Mouse (Mus musculus): ENCODE measurements around the gene Gpr155. TPM values are rescaled to one million over a fixed set of nuclear protein-coding genes. Genes with fewer than 3 reads are reported as not detected.

Gpr155 gene
- polyA plus RNA-seq, 1 experiment = 1.3 TPM

DNA sequence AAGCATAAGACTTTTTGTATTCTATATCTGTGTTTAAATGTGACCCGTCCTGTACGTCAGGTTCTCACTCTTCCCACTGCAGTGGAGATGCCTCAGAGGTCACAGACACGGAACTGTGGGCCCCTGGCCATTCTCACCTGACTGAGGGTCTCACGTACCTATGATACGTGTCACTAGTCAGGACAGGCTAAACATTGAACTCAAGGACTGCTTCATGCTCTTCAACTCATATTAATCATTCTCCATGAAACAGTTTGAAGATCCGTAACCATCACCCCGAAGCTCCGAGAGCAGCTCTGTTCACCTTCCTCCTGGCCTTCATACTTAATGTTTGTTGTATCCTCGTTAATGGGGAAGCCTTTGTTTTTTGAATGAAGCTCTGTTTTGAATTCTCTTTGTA lies 68.9 kb downstream of the Gpr155 start:
- peaks cover 5% of the 10 kb centered on the region for H3K36me3 ChIP-seq (ENCODE audit: control insufficient read depth, insufficient read depth)
- peaks cover 15% of the 10 kb centered on the region for H3K79me2 ChIP-seq (ENCODE audit: control insufficient read depth, insufficient read depth)
- no peak overlapping the region for H3ac ChIP-seq (ENCODE audit: control insufficient read depth, insufficient read length, low read depth)
- no peak for TF ChIP-seq CTCF (IDR thresholded peaks at IDR 0.05; ENCODE audit: control insufficient read depth, insufficient read depth, insufficient read length)
- TF ChIP-seq CEBPB (IDR thresholded peaks at IDR 0.05; ENCODE audit: low read depth) = no peak
- TF ChIP-seq USF1 (IDR thresholded peaks at IDR 0.05; ENCODE audit: low read depth) = no peak
- no peak for TF ChIP-seq FOSL1 (IDR thresholded peaks at IDR 0.05; ENCODE audit: insufficient read depth, low read length, poor library complexity, severe bottlenecking)
- no peak for TF ChIP-seq MAX (IDR thresholded peaks at IDR 0.05)
- TF ChIP-seq MYOG (IDR thresholded peaks at IDR 0.05; ENCODE audit: control insufficient read depth, extremely low read depth, insufficient read length) = no peak
- no peak for TF ChIP-seq MYOD1 (IDR thresholded peaks at IDR 0.05; ENCODE audit: control insufficient read depth, insufficient read length, low read depth)
- H3K79me3 ChIP-seq (ENCODE audit: low read depth) = peaks cover 5% of the 10 kb centered on the region
- no peaks in the 10 kb centered on the region for H3K27me3 ChIP-seq (ENCODE audit: control insufficient read depth, insufficient read depth, insufficient read length)
- no peak overlapping the region for H3K4me3 ChIP-seq (ENCODE audit: insufficient read depth, poor library complexity, severe bottlenecking)

DNA sequence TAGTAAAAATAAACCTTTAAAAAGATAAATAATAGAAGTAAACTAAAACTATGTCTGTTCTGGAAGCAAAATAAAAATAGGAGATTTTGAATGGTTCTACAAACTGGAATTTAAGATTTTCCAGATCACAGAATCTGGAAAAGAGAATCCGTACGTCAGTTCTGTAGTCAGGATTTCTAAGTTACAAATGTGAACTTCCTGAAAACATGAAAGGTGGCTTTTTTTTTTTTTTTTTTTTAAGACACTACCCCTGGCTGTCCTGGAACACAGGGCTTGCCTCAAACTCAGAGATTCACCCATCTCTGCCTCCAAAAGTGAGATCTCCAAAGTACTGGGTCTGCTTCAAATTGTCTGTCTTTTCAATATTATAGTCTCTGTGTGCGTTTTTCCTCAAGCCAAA lies 72.1 kb downstream of the Gpr155 start:
- H3K27me3 ChIP-seq (ENCODE audit: control insufficient read depth, insufficient read depth, insufficient read length) = no peaks in the 10 kb centered on the region
- peaks cover 13% of the 10 kb centered on the region for H3K36me3 ChIP-seq (ENCODE audit: control insufficient read depth, insufficient read depth)
- no peak overlapping the region for H3K4me3 ChIP-seq (ENCODE audit: insufficient read depth, poor library complexity, severe bottlenecking)
- peaks cover 33% of the 10 kb centered on the region for H3K79me2 ChIP-seq (ENCODE audit: control insufficient read depth, insufficient read depth)
- TF ChIP-seq MYOG (IDR thresholded peaks at IDR 0.05; ENCODE audit: control insufficient read depth, extremely low read depth, insufficient read length) (no peak), USF1 (IDR thresholded peaks at IDR 0.05; ENCODE audit: low read depth) (no peak), FOSL1 (IDR thresholded peaks at IDR 0.05; ENCODE audit: insufficient read depth, low read length, poor library complexity, severe bottlenecking) (no peak), CEBPB (IDR thresholded peaks at IDR 0.05; ENCODE audit: low read depth) (no peak), CTCF (IDR thresholded peaks at IDR 0.05; ENCODE audit: control insufficient read depth, insufficient read depth, insufficient read length) (no peak), MAX (IDR thresholded peaks at IDR 0.05) (no peak), MYOD1 (IDR thresholded peaks at IDR 0.05; ENCODE audit: control insufficient read depth, insufficient read length, low read depth) (no peak)
- no peak overlapping the region for H3ac ChIP-seq (ENCODE audit: control insufficient read depth, insufficient read length, low read depth)
- peaks cover 10% of the 10 kb centered on the region for H3K79me3 ChIP-seq (ENCODE audit: low read depth)

DNA sequence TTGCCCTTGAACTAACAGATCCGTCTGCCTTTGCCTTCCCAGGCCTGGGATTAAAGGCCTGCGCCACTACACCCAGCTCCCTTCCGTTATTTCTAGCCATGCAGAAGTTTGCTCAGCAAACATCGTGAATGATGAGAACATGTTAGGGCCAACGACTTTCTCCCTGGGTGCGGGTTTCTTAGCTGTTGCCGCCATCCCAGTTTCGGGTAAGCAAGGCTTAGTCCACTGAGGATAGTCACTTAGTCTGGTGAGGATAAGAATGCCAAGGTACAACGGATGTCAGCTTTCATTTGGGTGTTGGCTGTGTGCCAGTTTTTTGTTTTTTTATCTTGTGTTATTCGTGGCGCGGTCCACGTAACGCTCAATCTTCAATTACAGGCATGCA lies 73.3 kb downstream of the Gpr155 start:
- Histone ChIP-seq H3K79me3 (ENCODE audit: low read depth) (peaks cover 10% of the 10 kb centered on the region), H3K36me3 (ENCODE audit: control insufficient read depth, insufficient read depth) (peaks cover 18% of the 10 kb centered on the region), H3K27me3 (ENCODE audit: control insufficient read depth, insufficient read depth, insufficient read length) (no peaks in the 10 kb centered on the region), H3K79me2 (ENCODE audit: control insufficient read depth, insufficient read depth) (peaks cover 33% of the 10 kb centered on the region), H3ac (ENCODE audit: control insufficient read depth, insufficient read length, low read depth) (peak overlapping the region; percentile 70), H3K4me3 (ENCODE audit: insufficient read depth, poor library complexity, severe bottlenecking) (peak overlapping the region; percentile 75)
- TF ChIP-seq MAX (IDR thresholded peaks at IDR 0.05) (no peak), FOSL1 (IDR thresholded peaks at IDR 0.05; ENCODE audit: insufficient read depth, low read length, poor library complexity, severe bottlenecking) (no peak), USF1 (IDR thresholded peaks at IDR 0.05; ENCODE audit: low read depth) (no peak), CEBPB (IDR thresholded peaks at IDR 0.05; ENCODE audit: low read depth) (no peak), CTCF (IDR thresholded peaks at IDR 0.05; ENCODE audit: control insufficient read depth, insufficient read depth, insufficient read length) (no peak), MYOD1 (IDR thresholded peaks at IDR 0.05; ENCODE audit: control insufficient read depth, insufficient read length, low read depth) (no peak)

DNA sequence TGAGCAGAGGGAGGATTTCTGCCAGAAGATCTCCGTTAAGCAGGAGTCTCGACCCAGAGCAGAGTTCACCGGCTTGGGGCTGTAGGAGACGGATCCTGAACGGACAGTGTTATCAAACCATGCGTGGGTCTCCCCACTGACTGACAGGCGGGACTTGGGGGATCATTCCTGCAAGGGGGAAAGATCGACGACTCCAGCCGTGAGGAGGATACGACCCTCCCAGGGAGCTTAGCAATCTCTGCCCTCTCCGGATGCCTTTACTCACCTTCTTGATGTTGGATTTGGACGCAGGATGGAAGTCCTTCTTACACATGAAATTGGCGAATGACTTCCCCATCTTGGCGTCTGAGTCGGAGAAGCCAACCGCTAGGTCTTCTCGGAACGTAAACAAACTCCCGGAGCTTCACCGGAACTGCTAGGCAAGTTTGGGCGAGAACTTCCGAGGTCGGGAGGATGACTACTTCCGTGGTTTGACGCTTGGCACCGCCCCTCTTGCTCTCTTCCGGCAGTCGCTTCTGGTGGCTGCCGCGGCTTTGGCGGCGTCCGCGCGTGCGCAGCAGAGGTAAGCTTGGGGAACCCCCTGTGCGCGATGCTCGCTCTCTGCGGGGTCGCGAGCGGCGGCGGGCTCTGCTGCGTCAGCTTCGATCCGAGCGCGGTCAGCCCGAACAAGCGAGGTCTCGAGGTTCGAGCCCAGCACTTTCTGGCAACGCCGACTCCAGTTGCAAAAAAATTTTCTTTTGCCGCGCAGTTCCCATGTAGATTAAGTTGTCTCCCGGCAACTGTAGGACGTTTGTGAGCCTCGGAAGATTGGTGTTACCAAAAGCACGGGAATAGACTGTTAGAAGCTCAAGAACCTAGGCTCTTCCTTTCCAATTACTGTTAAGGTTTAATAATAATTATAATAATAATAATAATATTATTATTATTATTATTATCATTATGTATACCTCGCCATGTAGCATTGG lies 73.9 kb downstream of the Gpr155 start, which contains the start of the genes Scrn3 and Cir1:
Scrn3 (plus strand) TSS at position 450 of the 965 bp plus-strand sequence.
Cir1 (minus strand) TSS at position 550 of the 965 bp plus-strand sequence.
- TF ChIP-seq FOSL1 (IDR thresholded peaks at IDR 0.05; ENCODE audit: insufficient read depth, low read length, poor library complexity, severe bottlenecking) = no peak
- TF ChIP-seq CTCF (IDR thresholded peaks at IDR 0.05; ENCODE audit: control insufficient read depth, insufficient read depth, insufficient read length) = no peak
- no peak for TF ChIP-seq MYOG (IDR thresholded peaks at IDR 0.05; ENCODE audit: control insufficient read depth, extremely low read depth, insufficient read length)
- TF ChIP-seq CEBPB (IDR thresholded peaks at IDR 0.05; ENCODE audit: low read depth) = no peak
- TF ChIP-seq MYOD1 (IDR thresholded peaks at IDR 0.05; ENCODE audit: control insufficient read depth, insufficient read length, low read depth) = no peak
- TF ChIP-seq MAX (IDR thresholded peaks at IDR 0.05) = no peak
- no peak for TF ChIP-seq USF1 (IDR thresholded peaks at IDR 0.05; ENCODE audit: low read depth)
- peaks cover 33% of the 10 kb centered on the region for H3K79me2 ChIP-seq (ENCODE audit: control insufficient read depth, insufficient read depth)
- H3K79me3 ChIP-seq (ENCODE audit: low read depth) = peaks cover 10% of the 10 kb centered on the region
- peak within 1 kb of the TSS; percentile 75 for H3K4me3 ChIP-seq (ENCODE audit: insufficient read depth, poor library complexity, severe bottlenecking)
- H3K36me3 ChIP-seq (ENCODE audit: control insufficient read depth, insufficient read depth) = peaks cover 19% of the 10 kb centered on the region
- H3K27me3 ChIP-seq (ENCODE audit: control insufficient read depth, insufficient read depth, insufficient read length) = no peaks in the 10 kb centered on the region
- H3ac ChIP-seq (ENCODE audit: control insufficient read depth, insufficient read length, low read depth) = peak within 1 kb of the TSS; percentile 75

DNA sequence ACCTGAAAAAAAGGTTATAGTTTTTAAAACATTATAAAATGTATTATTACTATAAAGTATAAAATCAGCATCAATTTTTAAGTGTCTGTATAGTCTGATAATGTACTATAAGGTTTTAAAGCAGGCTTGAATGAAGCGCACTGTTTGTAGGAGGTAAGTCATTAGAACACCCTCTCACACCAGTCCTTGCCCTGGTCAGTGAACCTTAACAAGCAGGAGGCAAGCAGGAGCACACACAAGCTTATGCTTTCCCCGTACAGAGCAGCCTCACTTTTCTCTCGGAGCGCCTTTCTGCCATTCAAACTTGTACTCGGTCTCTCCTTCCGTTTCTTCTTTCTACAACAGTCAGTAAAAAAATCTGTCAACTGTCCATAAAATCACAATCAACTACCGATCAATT lies 80.4 kb downstream of the Gpr155 start:
- TF ChIP-seq CEBPB (IDR thresholded peaks at IDR 0.05; ENCODE audit: low read depth) (no peak), CTCF (IDR thresholded peaks at IDR 0.05; ENCODE audit: control insufficient read depth, insufficient read depth, insufficient read length) (no peak), USF1 (IDR thresholded peaks at IDR 0.05; ENCODE audit: low read depth) (no peak), FOSL1 (IDR thresholded peaks at IDR 0.05; ENCODE audit: insufficient read depth, low read length, poor library complexity, severe bottlenecking) (no peak), MYOG (IDR thresholded peaks at IDR 0.05; ENCODE audit: control insufficient read depth, extremely low read depth, insufficient read length) (no peak), MAX (IDR thresholded peaks at IDR 0.05) (no peak), MYOD1 (IDR thresholded peaks at IDR 0.05; ENCODE audit: control insufficient read depth, insufficient read length, low read depth) (no peak)
- H3ac ChIP-seq (ENCODE audit: control insufficient read depth, insufficient read length, low read depth) = no peak overlapping the region
- peaks cover 57% of the 10 kb centered on the region for H3K36me3 ChIP-seq (ENCODE audit: control insufficient read depth, insufficient read depth)
- no peaks in the 10 kb centered on the region for H3K27me3 ChIP-seq (ENCODE audit: control insufficient read depth, insufficient read depth, insufficient read length)
- peaks cover 5% of the 10 kb centered on the region for H3K79me2 ChIP-seq (ENCODE audit: control insufficient read depth, insufficient read depth)
- no peaks in the 10 kb centered on the region for H3K79me3 ChIP-seq (ENCODE audit: low read depth)
- H3K4me3 ChIP-seq (ENCODE audit: insufficient read depth, poor library complexity, severe bottlenecking) = no peak overlapping the region

Data from C2C12 (cell line).